Mouse (Mus musculus): ENCODE results near the gene Nupr1l. TPM values are rescaled to one million over a fixed set of nuclear protein-coding genes. Genes with fewer than 3 reads are reported as not detected.

Nupr1l gene
- 4.3 TPM in 2 replicates for polyA plus RNA-seq (2014; fragmentation: Nextera tagmentation; extraction: Ambion mirVana)

- DNase-seq (ENCODE audit: low spot score): peak; percentile 99
- no peaks in the 10 kb centered on the region for H3K27me3 ChIP-seq (ENCODE audit: control insufficient read depth, insufficient read depth, low read length)
- peak within 1 kb of the TSS; percentile 86 for H3K9ac ChIP-seq (replicated peaks; ENCODE audit: low read length)
- H3K4me1 ChIP-seq (ENCODE audit: control insufficient read depth, insufficient read depth, low read length): no peaks in the 10 kb centered on the region
- peak within 1 kb of the TSS; percentile 64 for H3K4me2 ChIP-seq (ENCODE audit: low read depth, low read length)
- no peaks in the 10 kb centered on the region for H3K9me3 ChIP-seq (replicated peaks; ENCODE audit: control insufficient read depth, low read length)
- H3K27ac ChIP-seq (replicated peaks; ENCODE audit: low read depth, low read length): peak within 1 kb of the TSS; percentile 78
- peak within 1 kb of the TSS; percentile 65 for H3K4me3 ChIP-seq (ENCODE audit: low read depth, low read length)
- peak; percentile 96 for ATAC-seq (replicated peaks; ENCODE audit: insufficient number of reproducible peaks, low FRiP score, low TSS enrichment, low read depth)
- H3K36me3 ChIP-seq (replicated peaks; ENCODE audit: control insufficient read depth, insufficient read depth, low read depth, low read length): no peaks in the 10 kb centered on the region
- WGBS: under 1% methylated on average over 63 of the region's 63 CpGs
Observed at GRCm38 (mm10) chr5:129908242-129908965, at the start of gene Nupr1l. Gene Nupr1l, plus strand, starts transcription at chr5:129908540.

GRCm38 (mm10) chr5:129862325-129862724, 46.0 kb upstream of the Nupr1l start:
- no peaks in the 10 kb centered on the region for H3K9me3 ChIP-seq (replicated peaks; ENCODE audit: control insufficient read depth, low read length)
- WGBS: 96% methylated on average over 6 of the region's 6 CpGs
- peaks cover 2% of the 10 kb centered on the region; the same call in 1 of the 2 replicates for H3K36me3 ChIP-seq (replicated peaks; ENCODE audit: control insufficient read depth, insufficient read depth, low read depth, low read length)
- ATAC-seq (replicated peaks; ENCODE audit: insufficient number of reproducible peaks, low FRiP score, low TSS enrichment, low read depth) (no peak), DNase-seq (ENCODE audit: low spot score) (no peak)
- no peak overlapping the region for H3K27ac ChIP-seq (replicated peaks; ENCODE audit: low read depth, low read length)
- H3K27me3 ChIP-seq (ENCODE audit: control insufficient read depth, insufficient read depth, low read length): no peaks in the 10 kb centered on the region
- H3K4me3 ChIP-seq (ENCODE audit: low read depth, low read length): no peak overlapping the region
- no peak overlapping the region for H3K9ac ChIP-seq (replicated peaks; ENCODE audit: low read length)
- no peak overlapping the region for H3K4me2 ChIP-seq (ENCODE audit: low read depth, low read length)
- no peaks in the 10 kb centered on the region for H3K4me1 ChIP-seq (ENCODE audit: control insufficient read depth, insufficient read depth, low read length)

GRCm38 (mm10) chr5:129864467-129864866, 43.9 kb upstream of the Nupr1l start:
- no peak overlapping the region for H3K9ac ChIP-seq (replicated peaks; ENCODE audit: low read length)
- H3K4me1 ChIP-seq (ENCODE audit: control insufficient read depth, insufficient read depth, low read length): no peaks in the 10 kb centered on the region
- ATAC-seq (replicated peaks; ENCODE audit: insufficient number of reproducible peaks, low FRiP score, low TSS enrichment, low read depth): no peak
- H3K4me3 ChIP-seq (ENCODE audit: low read depth, low read length): no peak overlapping the region
- H3K27me3 ChIP-seq (ENCODE audit: control insufficient read depth, insufficient read depth, low read length): no peaks in the 10 kb centered on the region
- peaks cover 2% of the 10 kb centered on the region; the same call in 1 of the 2 replicates for H3K36me3 ChIP-seq (replicated peaks; ENCODE audit: control insufficient read depth, insufficient read depth, low read depth, low read length)
- DNase-seq (ENCODE audit: low spot score): peak; percentile 42
- H3K27ac ChIP-seq (replicated peaks; ENCODE audit: low read depth, low read length): no peak overlapping the region
- peak overlapping the region; percentile 5 for H3K4me2 ChIP-seq (ENCODE audit: low read depth, low read length)
- no peaks in the 10 kb centered on the region for H3K9me3 ChIP-seq (replicated peaks; ENCODE audit: control insufficient read depth, low read length)
- WGBS: 11% methylated on average over 18 of the region's 18 CpGs

GRCm38 (mm10) chr5:129865841-129866240, 42.5 kb upstream of the Nupr1l start:
- Histone ChIP-seq H3K4me1 (ENCODE audit: control insufficient read depth, insufficient read depth, low read length) (no peaks in the 10 kb centered on the region), H3K27me3 (ENCODE audit: control insufficient read depth, insufficient read depth, low read length) (no peaks in the 10 kb centered on the region), H3K9me3 (replicated peaks; ENCODE audit: control insufficient read depth, low read length) (no peaks in the 10 kb centered on the region), H3K36me3 (replicated peaks; ENCODE audit: control insufficient read depth, insufficient read depth, low read depth, low read length) (peaks cover 2% of the 10 kb centered on the region; the same call in 1 of the 2 replicates), H3K9ac (replicated peaks; ENCODE audit: low read length) (no peak overlapping the region), H3K27ac (replicated peaks; ENCODE audit: low read depth, low read length) (no peak overlapping the region), H3K4me2 (ENCODE audit: low read depth, low read length) (no peak overlapping the region), H3K4me3 (ENCODE audit: low read depth, low read length) (no peak overlapping the region)
- 86% methylated on average over 12 of the region's 12 CpGs for WGBS
- DNase-seq (ENCODE audit: low spot score): no peak
- ATAC-seq (replicated peaks; ENCODE audit: insufficient number of reproducible peaks, low FRiP score, low TSS enrichment, low read depth): no peak

GRCm38 (mm10) chr5:129869238-129869995, 38.9 kb upstream of the Nupr1l start:
- Histone ChIP-seq H3K36me3 (replicated peaks; ENCODE audit: control insufficient read depth, insufficient read depth, low read depth, low read length) (no peaks in the 10 kb centered on the region), H3K27me3 (ENCODE audit: control insufficient read depth, insufficient read depth, low read length) (no peaks in the 10 kb centered on the region)

GRCm38 (mm10) chr5:129871238-129871637, 37.1 kb upstream of the Nupr1l start:
- Histone ChIP-seq H3K4me2 (ENCODE audit: low read depth, low read length) (no peak overlapping the region), H3K36me3 (replicated peaks; ENCODE audit: control insufficient read depth, insufficient read depth, low read depth, low read length) (no peaks in the 10 kb centered on the region), H3K4me1 (ENCODE audit: control insufficient read depth, insufficient read depth, low read length) (no peaks in the 10 kb centered on the region), H3K27me3 (ENCODE audit: control insufficient read depth, insufficient read depth, low read length) (no peaks in the 10 kb centered on the region), H3K9me3 (replicated peaks; ENCODE audit: control insufficient read depth, low read length) (no peaks in the 10 kb centered on the region), H3K9ac (replicated peaks; ENCODE audit: low read length) (no peak overlapping the region), H3K27ac (replicated peaks; ENCODE audit: low read depth, low read length) (no peak overlapping the region), H3K4me3 (ENCODE audit: low read depth, low read length) (no peak overlapping the region)
- DNase-seq (ENCODE audit: low spot score) (no peak), ATAC-seq (replicated peaks; ENCODE audit: insufficient number of reproducible peaks, low FRiP score, low TSS enrichment, low read depth) (no peak)
- WGBS: 74% methylated on average over 2 of the region's 2 CpGs

More at GRCm38 (mm10) chr5:129869238-129869995, 38.9 kb upstream of the Nupr1l start:
- H3K4me3 ChIP-seq (ENCODE audit: low read depth, low read length): no peak overlapping the region
- ATAC-seq (replicated peaks; ENCODE audit: insufficient number of reproducible peaks, low FRiP score, low TSS enrichment, low read depth) (no peak), DNase-seq (ENCODE audit: low spot score) (no peak)
- H3K9ac ChIP-seq (replicated peaks; ENCODE audit: low read length): no peak overlapping the region
- 88% methylated on average over 19 of the region's 19 CpGs for WGBS
- H3K27ac ChIP-seq (replicated peaks; ENCODE audit: low read depth, low read length): no peak overlapping the region
- H3K4me1 ChIP-seq (ENCODE audit: control insufficient read depth, insufficient read depth, low read length): no peaks in the 10 kb centered on the region
- no peaks in the 10 kb centered on the region for H3K9me3 ChIP-seq (replicated peaks; ENCODE audit: control insufficient read depth, low read length)
- no peak overlapping the region for H3K4me2 ChIP-seq (ENCODE audit: low read depth, low read length)

- Histone ChIP-seq H3K4me1 (ENCODE audit: control insufficient read depth, insufficient read depth, low read length) (no peaks in the 10 kb centered on the region), H3K27me3 (ENCODE audit: control insufficient read depth, insufficient read depth, low read length) (no peaks in the 10 kb centered on the region), H3K27ac (replicated peaks; ENCODE audit: low read depth, low read length) (no peak overlapping the region), H3K9ac (replicated peaks; ENCODE audit: low read length) (no peak overlapping the region), H3K4me3 (ENCODE audit: low read depth, low read length) (no peak overlapping the region), H3K36me3 (replicated peaks; ENCODE audit: control insufficient read depth, insufficient read depth, low read depth, low read length) (no peaks in the 10 kb centered on the region), H3K9me3 (replicated peaks; ENCODE audit: control insufficient read depth, low read length) (no peaks in the 10 kb centered on the region), H3K4me2 (ENCODE audit: low read depth, low read length) (no peak overlapping the region)
- WGBS: 81% methylated on average over 12 of the region's 12 CpGs
- ATAC-seq (replicated peaks; ENCODE audit: insufficient number of reproducible peaks, low FRiP score, low TSS enrichment, low read depth) (no peak), DNase-seq (ENCODE audit: low spot score) (no peak)
Observed at GRCm38 (mm10) chr5:129873942-129874341, 34.4 kb upstream of the Nupr1l start.

- no peak overlapping the region for H3K4me3 ChIP-seq (ENCODE audit: low read depth, low read length)
- ATAC-seq (replicated peaks; ENCODE audit: insufficient number of reproducible peaks, low FRiP score, low TSS enrichment, low read depth) (no peak), DNase-seq (ENCODE audit: low spot score) (no peak)
- no peak overlapping the region for H3K4me2 ChIP-seq (ENCODE audit: low read depth, low read length)
- H3K9me3 ChIP-seq (replicated peaks; ENCODE audit: control insufficient read depth, low read length): no peaks in the 10 kb centered on the region
- H3K27me3 ChIP-seq (ENCODE audit: control insufficient read depth, insufficient read depth, low read length): no peaks in the 10 kb centered on the region
- no peaks in the 10 kb centered on the region for H3K4me1 ChIP-seq (ENCODE audit: control insufficient read depth, insufficient read depth, low read length)
- 79% methylated on average over 11 of the region's 11 CpGs for WGBS
- H3K36me3 ChIP-seq (replicated peaks; ENCODE audit: control insufficient read depth, insufficient read depth, low read depth, low read length): no peaks in the 10 kb centered on the region
- H3K27ac ChIP-seq (replicated peaks; ENCODE audit: low read depth, low read length): no peak overlapping the region
- no peak overlapping the region for H3K9ac ChIP-seq (replicated peaks; ENCODE audit: low read length)
Observed at GRCm38 (mm10) chr5:129875098-129875497, 33.2 kb upstream of the Nupr1l start.
